Mouse (Mus musculus): ENCODE results near the gene Crybb1. TPM values are rescaled to one million over a fixed set of nuclear protein-coding genes. Genes with fewer than 3 reads are reported as not detected.

The Crybb1 gene
- polyA plus RNA-seq, 1 experiment from 2014 or later, result 2.9 TPM

DNA sequence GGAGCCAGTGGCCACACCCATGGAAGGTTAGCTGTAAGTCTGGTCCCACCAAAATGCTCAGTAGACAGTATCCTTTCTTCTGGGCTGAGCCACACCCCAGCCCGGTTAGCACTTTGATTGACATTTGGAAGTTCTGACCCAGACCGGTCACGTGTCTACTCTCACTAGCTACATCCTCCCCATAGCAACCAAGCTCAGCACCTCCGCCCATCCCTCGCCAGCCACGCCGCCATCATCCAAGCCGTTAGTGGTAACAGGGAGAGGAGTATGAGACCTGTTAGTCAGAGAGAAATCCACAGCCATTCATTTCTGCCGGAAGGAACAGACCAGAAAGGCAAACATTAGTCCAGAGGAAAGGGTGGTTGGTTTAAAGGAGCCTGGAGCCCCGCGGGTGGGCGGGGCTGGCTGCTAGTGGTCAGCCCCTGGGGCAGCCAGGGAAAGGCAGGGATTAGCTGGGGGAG is 40.3 kb upstream of the Crybb1 start:
- WGBS, result 29% methylated on average over 12 of the region's 12 CpGs
- no peaks in the 10 kb centered on the region for H3K36me3 ChIP-seq (ENCODE audit: control insufficient read depth, insufficient read depth, low read length)
- no peak; the same call in 1 of the 2 replicates for ATAC-seq
- no peak overlapping the region for H3K4me3 ChIP-seq (ENCODE audit: low read length)
- H3K4me1 ChIP-seq (ENCODE audit: control insufficient read depth, insufficient read depth, low read length), result peaks cover 11% of the 10 kb centered on the region
- no peaks in the 10 kb centered on the region for H3K9me3 ChIP-seq (ENCODE audit: control insufficient read depth, low read length)
- H3K9ac ChIP-seq (ENCODE audit: low read depth, low read length), result no peak overlapping the region
- peak overlapping the region; percentile 9; the same call in 1 of the 2 replicates for H3K4me2 ChIP-seq (ENCODE audit: low read depth, low read length)
- H3K27me3 ChIP-seq (replicated peaks; ENCODE audit: control insufficient read depth, insufficient read depth, low read length), result 0 out of 2 replicates have a peak, but pooled peaks cover 2% of the 10 kb centered on the region
- peak overlapping the region; percentile 63 for H3K27ac ChIP-seq (ENCODE audit: low read length)

- no peak overlapping the region for H3K4me3 ChIP-seq (ENCODE audit: low read length)
- no peak overlapping the region for H3K9ac ChIP-seq (ENCODE audit: low read depth, low read length)
These were observed 39.8 kb upstream of the Crybb1 start for GRCm38 (mm10) chr5:112215801-112216251.

DNA sequence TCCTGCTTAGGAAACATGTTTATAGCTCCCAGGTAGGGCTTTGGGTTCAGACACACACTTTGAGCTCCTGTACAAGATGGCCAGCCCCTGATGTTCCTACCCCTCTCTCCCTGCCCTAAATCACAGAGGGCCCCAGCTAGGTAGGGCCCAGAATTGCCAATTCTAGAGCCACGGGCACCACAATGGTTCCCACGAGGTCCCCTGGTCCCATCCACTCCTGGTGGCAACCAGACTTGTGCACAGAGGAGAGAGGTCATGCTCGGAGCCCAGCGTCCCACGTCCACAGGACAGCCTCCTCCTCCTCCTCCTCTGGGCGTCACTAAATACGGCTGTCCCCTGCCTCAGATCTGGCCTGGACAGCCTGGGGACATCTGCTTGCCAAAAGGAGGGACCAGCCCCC is 39.3 kb upstream of the Crybb1 start:
- WGBS, result 86% methylated on average over 7 of the region's 7 CpGs
- Histone ChIP-seq H3K4me1 (ENCODE audit: control insufficient read depth, insufficient read depth, low read length) (peaks cover 11% of the 10 kb centered on the region), H3K27ac (ENCODE audit: low read length) (no peak overlapping the region)

More at GRCm38 (mm10) chr5:112215801-112216251, 39.8 kb upstream of the Crybb1 start:
- Histone ChIP-seq H3K9me3 (ENCODE audit: control insufficient read depth, low read length) (no peaks in the 10 kb centered on the region), H3K4me2 (ENCODE audit: low read depth, low read length) (peak overlapping the region; percentile 9; the same call in 1 of the 2 replicates), H3K4me1 (ENCODE audit: control insufficient read depth, insufficient read depth, low read length) (peaks cover 11% of the 10 kb centered on the region), H3K27ac (ENCODE audit: low read length) (peak overlapping the region; percentile 63), H3K36me3 (ENCODE audit: control insufficient read depth, insufficient read depth, low read length) (no peaks in the 10 kb centered on the region), H3K27me3 (replicated peaks; ENCODE audit: control insufficient read depth, insufficient read depth, low read length) (0 out of 2 replicates have a peak, but pooled peaks cover 2% of the 10 kb centered on the region)
- WGBS, result 37% methylated on average over 9 of the region's 9 CpGs
- ATAC-seq, result no peak

DNA sequence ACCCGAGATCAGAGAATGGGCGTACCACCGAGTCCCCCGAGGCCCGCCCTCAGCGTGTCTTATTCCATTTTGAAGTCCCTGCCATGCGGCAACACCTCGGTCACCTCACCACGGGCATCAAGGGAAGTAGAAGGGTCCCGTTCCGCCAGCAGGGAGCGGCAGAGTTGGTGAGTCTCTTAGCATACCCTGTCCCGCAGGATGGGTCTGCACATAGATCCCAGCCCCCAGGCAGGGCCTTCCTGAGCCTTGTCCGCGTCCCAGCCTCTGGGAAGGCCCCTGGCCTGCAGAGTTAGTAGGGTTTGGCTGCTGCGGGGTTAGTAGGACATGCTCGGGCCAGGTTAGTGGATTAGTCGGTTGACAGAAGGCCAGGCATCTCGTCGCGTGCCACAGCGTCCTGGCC is 38.6 kb upstream of the Crybb1 start:
- H3K27ac ChIP-seq (ENCODE audit: low read length), result no peak overlapping the region
- WGBS, result 69% methylated on average over 22 of the region's 22 CpGs
- peaks cover 11% of the 10 kb centered on the region for H3K4me1 ChIP-seq (ENCODE audit: control insufficient read depth, insufficient read depth, low read length)
- H3K36me3 ChIP-seq (ENCODE audit: control insufficient read depth, insufficient read depth, low read length), result no peaks in the 10 kb centered on the region
- 0 out of 2 replicates have a peak, but pooled peaks cover 2% of the 10 kb centered on the region for H3K27me3 ChIP-seq (replicated peaks; ENCODE audit: control insufficient read depth, insufficient read depth, low read length)
- no peak overlapping the region for H3K9ac ChIP-seq (ENCODE audit: low read depth, low read length)
- no peak overlapping the region for H3K4me2 ChIP-seq (ENCODE audit: low read depth, low read length)
- H3K9me3 ChIP-seq (ENCODE audit: control insufficient read depth, low read length), result no peaks in the 10 kb centered on the region
- ATAC-seq, result no peak
- H3K4me3 ChIP-seq (ENCODE audit: low read length), result no peak overlapping the region

More for the DNA sequence above, 39.3 kb upstream of the Crybb1 start:
- no peaks in the 10 kb centered on the region for H3K36me3 ChIP-seq (ENCODE audit: control insufficient read depth, insufficient read depth, low read length)
- no peak for ATAC-seq
- no peak overlapping the region for H3K4me3 ChIP-seq (ENCODE audit: low read length)
- 0 out of 2 replicates have a peak, but pooled peaks cover 2% of the 10 kb centered on the region for H3K27me3 ChIP-seq (replicated peaks; ENCODE audit: control insufficient read depth, insufficient read depth, low read length)
- no peaks in the 10 kb centered on the region for H3K9me3 ChIP-seq (ENCODE audit: control insufficient read depth, low read length)
- H3K9ac ChIP-seq (ENCODE audit: low read depth, low read length), result no peak overlapping the region
- no peak overlapping the region for H3K4me2 ChIP-seq (ENCODE audit: low read depth, low read length)

DNA sequence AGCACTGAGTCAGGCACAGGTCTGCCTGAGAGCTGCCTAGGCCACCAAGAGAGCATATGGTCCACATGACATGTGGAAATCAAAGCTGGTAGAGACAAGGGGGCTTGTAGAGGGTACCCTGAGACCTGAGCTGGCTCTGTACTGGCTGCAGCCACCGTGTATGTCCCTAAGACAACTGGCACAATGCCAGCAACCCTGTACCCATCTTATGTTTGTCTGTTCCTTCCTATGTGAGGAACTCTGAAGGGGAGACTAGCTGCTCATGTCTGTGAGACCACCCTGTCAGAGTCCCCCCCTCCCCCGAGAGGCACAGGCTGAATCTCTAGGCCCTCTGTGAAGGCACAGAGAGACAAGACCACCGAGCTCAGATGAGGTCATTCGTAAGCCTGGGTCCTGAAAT is 36.9 kb upstream of the Crybb1 start:
- ATAC-seq, result no peak
- H3K9me3 ChIP-seq (ENCODE audit: control insufficient read depth, low read length), result no peaks in the 10 kb centered on the region
- no peak overlapping the region for H3K4me3 ChIP-seq (ENCODE audit: low read length)
- H3K4me2 ChIP-seq (ENCODE audit: low read depth, low read length), result no peak overlapping the region
- 0 out of 2 replicates have a peak, but pooled peaks cover 2% of the 10 kb centered on the region for H3K27me3 ChIP-seq (replicated peaks; ENCODE audit: control insufficient read depth, insufficient read depth, low read length)
- no peak overlapping the region for H3K9ac ChIP-seq (ENCODE audit: low read depth, low read length)
- H3K36me3 ChIP-seq (ENCODE audit: control insufficient read depth, insufficient read depth, low read length), result no peaks in the 10 kb centered on the region
- H3K27ac ChIP-seq (ENCODE audit: low read length), result no peak overlapping the region
- H3K4me1 ChIP-seq (ENCODE audit: control insufficient read depth, insufficient read depth, low read length), result peaks cover 11% of the 10 kb centered on the region
- 64% methylated on average over 4 of the region's 4 CpGs for WGBS

- Histone ChIP-seq H3K36me3 (ENCODE audit: control insufficient read depth, insufficient read depth, low read length) (no peaks in the 10 kb centered on the region), H3K4me3 (ENCODE audit: low read length) (no peak overlapping the region), H3K27me3 (replicated peaks; ENCODE audit: control insufficient read depth, insufficient read depth, low read length) (0 out of 2 replicates have a peak, but pooled peaks cover 2% of the 10 kb centered on the region), H3K9me3 (ENCODE audit: control insufficient read depth, low read length) (no peaks in the 10 kb centered on the region), H3K27ac (ENCODE audit: low read length) (no peak overlapping the region), H3K9ac (ENCODE audit: low read depth, low read length) (no peak overlapping the region), H3K4me2 (ENCODE audit: low read depth, low read length) (no peak overlapping the region), H3K4me1 (ENCODE audit: control insufficient read depth, insufficient read depth, low read length) (peaks cover 11% of the 10 kb centered on the region)
- no peak for ATAC-seq
- WGBS, result 30% methylated on average over 1 of the region's 1 CpGs
These were observed 36.2 kb upstream of the Crybb1 start for GRCm38 (mm10) chr5:112219398-112219797.

DNA sequence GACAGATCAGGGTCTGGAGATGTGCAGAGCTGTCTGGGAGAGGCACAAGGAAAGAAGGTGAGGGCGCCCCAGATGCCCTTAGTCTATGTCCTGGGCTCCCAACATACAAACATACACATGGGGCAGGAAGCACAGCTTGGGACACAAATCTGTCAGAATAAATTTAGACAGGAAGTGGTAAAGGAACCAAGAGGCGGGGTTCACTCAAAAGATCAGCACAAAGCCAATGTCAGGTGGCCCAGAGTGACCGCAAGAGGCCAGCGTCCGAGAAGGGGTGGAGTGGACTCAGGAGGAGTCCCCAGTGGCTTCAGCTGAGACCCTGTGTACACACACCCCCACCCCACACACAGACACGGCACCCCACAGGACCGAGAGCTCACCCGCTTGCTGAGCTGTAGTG is 35.4 kb upstream of the Crybb1 start:
- H3K4me3 ChIP-seq (ENCODE audit: low read length), result no peak overlapping the region
- ATAC-seq, result no peak
- WGBS, result 73% methylated on average over 8 of the region's 8 CpGs

GRCm38 (mm10) chr5:112225591-112225990 is 30.0 kb upstream of the Crybb1 start:
- Histone ChIP-seq H3K27me3 (replicated peaks; ENCODE audit: control insufficient read depth, insufficient read depth, low read length) (peaks cover 45% of the 10 kb centered on the region), H3K4me3 (ENCODE audit: low read length) (no peak overlapping the region), H3K4me1 (ENCODE audit: control insufficient read depth, insufficient read depth, low read length) (peaks cover 13% of the 10 kb centered on the region), H3K27ac (ENCODE audit: low read length) (no peak overlapping the region), H3K9ac (ENCODE audit: low read depth, low read length) (no peak overlapping the region), H3K4me2 (ENCODE audit: low read depth, low read length) (no peak overlapping the region), H3K9me3 (ENCODE audit: control insufficient read depth, low read length) (no peaks in the 10 kb centered on the region), H3K36me3 (ENCODE audit: control insufficient read depth, insufficient read depth, low read length) (no peaks in the 10 kb centered on the region)
- no peak for ATAC-seq
- WGBS, result 72% methylated on average over 6 of the region's 6 CpGs

More for the DNA sequence above, 35.4 kb upstream of the Crybb1 start:
- no peak overlapping the region for H3K27ac ChIP-seq (ENCODE audit: low read length)
- no peaks in the 10 kb centered on the region for H3K9me3 ChIP-seq (ENCODE audit: control insufficient read depth, low read length)
- H3K4me2 ChIP-seq (ENCODE audit: low read depth, low read length), result no peak overlapping the region
- no peaks in the 10 kb centered on the region for H3K36me3 ChIP-seq (ENCODE audit: control insufficient read depth, insufficient read depth, low read length)
- H3K9ac ChIP-seq (ENCODE audit: low read depth, low read length), result no peak overlapping the region
- peaks cover 2% of the 10 kb centered on the region; the same call in 1 of the 2 replicates for H3K27me3 ChIP-seq (replicated peaks; ENCODE audit: control insufficient read depth, insufficient read depth, low read length)
- H3K4me1 ChIP-seq (ENCODE audit: control insufficient read depth, insufficient read depth, low read length), result peaks cover 11% of the 10 kb centered on the region

- H3K27ac ChIP-seq (ENCODE audit: low read length), result no peak overlapping the region
- H3K27me3 ChIP-seq (replicated peaks; ENCODE audit: control insufficient read depth, insufficient read depth, low read length), result peaks cover 45% of the 10 kb centered on the region
- peaks cover 13% of the 10 kb centered on the region for H3K4me1 ChIP-seq (ENCODE audit: control insufficient read depth, insufficient read depth, low read length)
- no peaks in the 10 kb centered on the region for H3K9me3 ChIP-seq (ENCODE audit: control insufficient read depth, low read length)
- H3K4me2 ChIP-seq (ENCODE audit: low read depth, low read length), result peak overlapping the region; percentile 46
- ATAC-seq, result peak; percentile 49; the same call in 1 of the 2 replicates
- H3K36me3 ChIP-seq (ENCODE audit: control insufficient read depth, insufficient read depth, low read length), result no peaks in the 10 kb centered on the region
- whole genome bisulfite sequencing, result 1% methylated on average over 30 of the region's 30 CpGs
- peak overlapping the region; percentile 30 for H3K4me3 ChIP-seq (ENCODE audit: low read length)
- peak overlapping the region; percentile 47 for H3K9ac ChIP-seq (ENCODE audit: low read depth, low read length)
These were observed 28.3 kb upstream of the Crybb1 start for GRCm38 (mm10) chr5:112227354-112227753.

DNA sequence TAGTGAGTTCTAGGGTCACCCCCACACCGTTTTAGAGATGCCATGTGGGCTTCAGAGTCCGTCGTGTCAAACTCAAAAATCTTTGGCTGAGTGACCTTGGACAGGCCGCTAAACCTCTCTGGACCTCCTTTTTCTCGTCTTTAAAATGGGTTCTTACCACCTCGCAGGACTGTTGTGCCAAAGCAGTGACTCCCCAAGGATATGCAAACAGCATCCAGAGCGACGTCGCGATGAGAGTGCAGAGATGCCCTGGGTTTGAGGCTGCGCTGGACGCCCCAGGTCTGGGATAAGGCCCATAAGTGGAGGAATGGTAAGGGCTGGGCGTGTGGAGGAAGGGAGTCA is 27.7 kb upstream of the Crybb1 start:
- Histone ChIP-seq H3K9ac (ENCODE audit: low read depth, low read length) (0 out of 2 replicates have a peak overlapping the region, but pooled peaks have one; percentile 21), H3K4me3 (ENCODE audit: low read length) (peak overlapping the region; percentile 30), H3K27me3 (replicated peaks; ENCODE audit: control insufficient read depth, insufficient read depth, low read length) (peaks cover 45% of the 10 kb centered on the region), H3K27ac (ENCODE audit: low read length) (no peak overlapping the region), H3K36me3 (ENCODE audit: control insufficient read depth, insufficient read depth, low read length) (no peaks in the 10 kb centered on the region), H3K9me3 (ENCODE audit: control insufficient read depth, low read length) (no peaks in the 10 kb centered on the region), H3K4me2 (ENCODE audit: low read depth, low read length) (peak overlapping the region; percentile 46), H3K4me1 (ENCODE audit: control insufficient read depth, insufficient read depth, low read length) (peaks cover 13% of the 10 kb centered on the region)
- WGBS, result 3% methylated on average over 13 of the region's 13 CpGs
- ATAC-seq, result no peak

Data from intestine, embryonic 16.5 days (tissue).